7 mouse cellular contexts compared by ENCODE assay signal in the genomic region with DNA sequence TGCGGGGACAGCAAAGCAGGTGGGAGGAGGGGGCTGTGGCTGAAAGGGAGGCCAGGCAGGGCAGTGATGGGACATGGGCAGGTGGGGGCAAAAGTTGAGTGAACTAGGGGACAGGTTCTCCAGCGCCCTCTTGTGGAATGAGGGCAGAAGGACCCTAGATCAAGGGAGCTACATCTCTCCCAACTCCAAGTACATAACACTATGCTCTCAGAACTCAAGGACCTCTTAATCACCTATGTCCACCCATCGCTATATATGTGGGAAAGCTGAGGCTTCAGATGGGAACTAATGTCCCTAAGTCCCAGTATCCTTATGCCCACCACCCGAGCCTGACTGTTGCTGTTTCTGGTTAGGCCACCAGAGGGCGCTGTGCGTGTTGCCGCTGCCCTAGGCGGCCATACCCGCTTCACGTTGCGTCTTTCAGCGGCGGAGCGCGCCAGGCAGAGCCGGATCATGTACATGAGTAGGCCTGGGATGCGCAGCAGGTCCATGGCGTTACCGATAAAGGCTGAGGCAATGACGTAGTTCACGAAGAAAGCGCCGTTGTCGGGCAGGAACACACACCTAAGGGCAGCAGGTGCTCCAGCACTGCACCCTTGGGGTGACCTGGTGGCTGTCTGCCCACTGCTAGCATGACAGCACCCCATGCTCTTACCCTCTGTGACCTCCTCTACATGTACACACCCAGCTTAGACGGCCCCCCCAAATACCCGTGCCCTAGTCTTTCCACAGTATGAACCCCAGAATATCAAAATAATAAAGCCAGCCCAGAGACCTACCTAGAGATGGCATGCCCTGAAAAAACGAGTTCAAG. TPM values are rescaled to one million over a fixed set of nuclear protein-coding genes. Genes with fewer than 3 reads are reported as not detected.
DNase-seq lines count a peak whose midpoint lies in the region; ATAC-seq lines count a peak whose summit lies in the region.

No protein-coding gene starts in this region.

- no peak overlapping the region for H3K27ac ChIP-seq in intestine, embryonic 14.5 days (ENCODE audit: low read depth)

- H3K4me1 ChIP-seq in intestine, embryonic 14.5 days (replicated peaks; ENCODE audit: control insufficient read depth, insufficient read depth, low read length): 0 out of 2 replicates have a peak, but pooled peaks cover 3% of the 10 kb centered on the region

- H3K4me2 ChIP-seq in intestine, embryonic 14.5 days (ENCODE audit: low read length): peak overlapping the region; percentile 15; the same call in 1 of the 2 replicates

- peak; percentile 79 to 91 for DNase-seq in cerebellum, postnatal 4 days (ENCODE audit: low spot score in 2 of 2)
- DNase-seq in gastrocnemius, postnatal 14 days: peak; percentile 75
- DNase-seq in intestine, embryonic 14.5 days (ENCODE audit: low spot score): peak; percentile 93
- peak; percentile 68 to 86 for DNase-seq in left cerebral cortex, postnatal 10 days (ENCODE audit: extremely low spot score in 1 of 2, low spot score in 2 of 2)
- DNase-seq in right cerebral cortex, postnatal 4 days: peak; percentile 92

- peaks cover 50% of the 10 kb centered on the region for H3K36me3 ChIP-seq in intestine, embryonic 14.5 days (ENCODE audit: control insufficient read depth, insufficient read depth, low read length)

- ATAC-seq in activated CD4-positive, CD25-positive, alpha-beta regulatory T cell, adult 4 months: peak; percentile 72
- ATAC-seq in intestine, embryonic 14.5 days (replicated peaks; ENCODE audit: low FRiP score, low TSS enrichment, low read depth): peak; percentile 47
- ATAC-seq in megakaryocyte-erythroid progenitor cell, adult 5-6 weeks (replicated peaks; ENCODE audit: low FRiP score, low TSS enrichment, poor library complexity, severe bottlenecking): peak; percentile 77

- no peak overlapping the region for H3K9ac ChIP-seq in intestine, embryonic 14.5 days (ENCODE audit: low read length)

- 32% methylated on average over 27 of the region's 27 CpGs for WGBS in intestine, embryonic 14.5 days

- H3K27me3 ChIP-seq in intestine, embryonic 14.5 days (replicated peaks; ENCODE audit: control insufficient read depth, insufficient read depth, low read length): no peaks in the 10 kb centered on the region

- H3K4me3 ChIP-seq in intestine, embryonic 14.5 days (ENCODE audit: low read depth, low read length): no peak overlapping the region

- intact Hi-C loops in gastrocnemius, postnatal 14 days (cut with DNase I; ENCODE audit: low total_unique reads): no loop called here
- intact Hi-C loops in left cerebral cortex, postnatal 10 days (cut with DNase I): loop anchor here (2.0 kb wide), 1 partner anchor 55 kb away; no protein-coding TSS in a partner anchor

- H3K9me3 ChIP-seq in intestine, embryonic 14.5 days (ENCODE audit: control insufficient read depth, low read length): no peaks in the 10 kb centered on the region

RNA-seq across cellular contexts. Expression of gene Capn11, which starts 4.2 kb away (rescaled TPM):
- under 1 TPM in 1 of 2 experiments, not detected in 1; 0.33 TPM for polyA plus RNA-seq in activated CD4-positive, CD25-positive, alpha-beta regulatory T cell, adult 4 months (2017; shearing (Covaris generic))
- under 1 TPM; 0.10 to 0.13 TPM for total RNA-seq in gastrocnemius, postnatal 14 days (2021)
- not detected in 2 replicates for polyA plus RNA-seq in intestine, embryonic 14.5 days (2014; fragmentation: Nextera tagmentation; extraction: Ambion mirVana)
- under 1 TPM in 1 of 2 experiments, not detected in 1; 0.39 TPM for total RNA-seq in left cerebral cortex, postnatal 10 days (2021)
- 0.98 TPM in 1 of 2 replicates, not detected in the other for total RNA-seq in megakaryocyte-erythroid progenitor cell, adult 5-6 weeks (2014; fragmentation: Nextera tagmentation)
- total RNA-seq in megakaryocyte-erythroid progenitor cell, adult 5-6 weeks (2017): 0.15 TPM in 1 of 2 replicates, not detected in the other

RNA-seq across cellular contexts. Expression of gene Mrpl14, which starts 22.8 kb away (rescaled TPM):
- polyA plus RNA-seq in activated CD4-positive, CD25-positive, alpha-beta regulatory T cell, adult 4 months (2017; shearing (Covaris generic)): 10 to 100 TPM; 73.4 to 90.9 TPM
- 10 to 100 TPM; 83.3 to 86.3 TPM for total RNA-seq in gastrocnemius, postnatal 14 days (2021)
- 168 and 173 TPM in 2 replicates for polyA plus RNA-seq in intestine, embryonic 14.5 days (2014; fragmentation: Nextera tagmentation; extraction: Ambion mirVana)
- total RNA-seq in left cerebral cortex, postnatal 10 days (2021): 10 to 100 TPM; 46.8 to 47.1 TPM
- 79.0 and 88.9 TPM in 2 replicates for total RNA-seq in megakaryocyte-erythroid progenitor cell, adult 5-6 weeks (2014; fragmentation: Nextera tagmentation)
- 9.7 and 14.4 TPM in 2 replicates for total RNA-seq in megakaryocyte-erythroid progenitor cell, adult 5-6 weeks (2017)

RNA-seq across cellular contexts. Expression of gene Tmem63b, which starts 23.4 kb away (rescaled TPM):
- polyA plus RNA-seq in activated CD4-positive, CD25-positive, alpha-beta regulatory T cell, adult 4 months (2017; shearing (Covaris generic)): 1 to 10 TPM; 2.7 to 3.6 TPM
- 10 to 100 TPM; 52.9 to 57.0 TPM for total RNA-seq in gastrocnemius, postnatal 14 days (2021)
- 25.2 and 29.3 TPM in 2 replicates for polyA plus RNA-seq in intestine, embryonic 14.5 days (2014; fragmentation: Nextera tagmentation; extraction: Ambion mirVana)
- total RNA-seq in left cerebral cortex, postnatal 10 days (2021): 100 to 1,000 TPM; 238 to 244 TPM
- 19.3 and 21.1 TPM in 2 replicates for total RNA-seq in megakaryocyte-erythroid progenitor cell, adult 5-6 weeks (2014; fragmentation: Nextera tagmentation)
- 10.2 and 14.3 TPM in 2 replicates for total RNA-seq in megakaryocyte-erythroid progenitor cell, adult 5-6 weeks (2017)

Comparison
In these comparisons a context has a peak if more than half of its experiments do, and no peak if none do; other contexts are left out.
1. RNA of gene Tmem63b, which starts 23.4 kb away (total RNA-seq): 238 to 244 TPM in left cerebral cortex, postnatal 10 days; 52.9 to 57.0 TPM in gastrocnemius, postnatal 14 days and 10.2 to 21.1 TPM in megakaryocyte-erythroid progenitor cell, adult 5-6 weeks; every median in the first group is over 4 times any median in the second.
2. Peak in every context shown above with its lines, with median percentiles within 50 percentile points of each other: ATAC-seq and DNase-seq.